Mouse (Mus musculus) ES-Bruce4 (cell line): Measurements from ENCODE around the gene Cd44.

Experiments used
- CTCF ChIP-seq: IDR thresholded peaks from one replicate; pipeline ENCODE4 v1.8.1; 2011; ENCODE audit warnings: low read depth, low read length
- EP300 ChIP-seq: IDR thresholded peaks from 2 replicates; pipeline ENCODE4 v1.6.1; 2011; ENCODE audit warnings: low read depth, low read length; ENCODE audit not compliant: insufficient read depth
- POLR2A ChIP-seq: IDR thresholded peaks from one replicate; pipeline ENCODE4 v1.8.1; 2011; ENCODE audit warnings: low read length; ENCODE audit not compliant: insufficient read depth

- TF ChIP-seq CTCF (no peak), EP300 (no peak), POLR2A (no peak)
Observed at GRCm38 (mm10) chr2:102785696-102786095, 115.8 kb downstream of the Cd44 start.
